Mouse (Mus musculus) midbrain, embryonic 11.5 days (tissue): Measurements from ENCODE around the gene Plpp3. TPM values are rescaled to one million over a fixed set of nuclear protein-coding genes. Genes with fewer than 3 reads are reported as not detected.

ENCODE experiments used
- ATAC-seq: fragments of 200-750 bp; cut with Nextera tagmentation; 2 replicates; pipeline ENCODE4 v1.8.0; 2017; ENCODE audit warnings: moderate TSS enrichment, moderate library complexity; ENCODE audit not compliant: low FRiP score
- DNase-seq: peaks from one replicate; pipeline ENCODE4 v3.0.0; 2015; ENCODE audit warnings: low spot score; ENCODE audit errors: missing footprints
- H3K27ac ChIP-seq: fragments of 300-500 bp; sonication (generic); 2 replicates; pipeline ENCODE4 v1.5.1; 2014; ENCODE audit warnings: low read depth, low read length
- H3K27me3 ChIP-seq: fragments of 300-500 bp; sonication (generic); 2 replicates; pipeline ENCODE4 v1.6.1; 2014; ENCODE audit warnings: mild to moderate bottlenecking, low read length, moderate library complexity, mixed read lengths; ENCODE audit not compliant: control insufficient read depth, insufficient read depth
- H3K36me3 ChIP-seq: fragments of 300-500 bp; sonication (generic); 2 replicates; pipeline ENCODE4 v1.6.1; 2014; ENCODE audit warnings: mild to moderate bottlenecking, low read length, moderate library complexity, mixed read lengths; ENCODE audit not compliant: control insufficient read depth, insufficient read depth
- H3K4me1 ChIP-seq: fragments of 300-500 bp; sonication (generic); 2 replicates; pipeline ENCODE4 v1.6.1; 2014; ENCODE audit warnings: low read length; ENCODE audit not compliant: control insufficient read depth, insufficient read depth
- H3K4me2 ChIP-seq: fragments of 300-500 bp; sonication (generic); 2 replicates; pipeline ENCODE4 v1.6.1; 2014; ENCODE audit warnings: mild to moderate bottlenecking, moderate library complexity
- H3K4me3 ChIP-seq: fragments of 300-500 bp; sonication (generic); 2 replicates; pipeline ENCODE4 v1.5.1; 2014; ENCODE audit warnings: low read depth, low read length
- H3K9ac ChIP-seq: fragments of 300-500 bp; sonication (generic); 2 replicates; pipeline ENCODE4 v1.6.1; 2014; ENCODE audit warnings: low read length
- H3K9me3 ChIP-seq: fragments of 300-500 bp; sonication (generic); 2 replicates; pipeline ENCODE4 v1.6.1; 2016; ENCODE audit warnings: low read length; ENCODE audit not compliant: control insufficient read depth
- WGBS: fragments of 180-500 bp; shearing (Covaris S2); extraction: QIAGEN DNeasy Blood & Tissue Kit; methylation state at CpG from one replicate; pipeline ENCODE4 v1.1.7; 2014; 5-methylcytosine and 5-hydroxymethylcytosine counted together
- polyA plus RNA-seq: library from polyadenylated mRNA; unstranded; fragments of >200 nt; fragmentation: Nextera tagmentation; extraction: Ambion mirVana; gene quantifications from 2 replicates; pipeline ENCODE4 v1.2.1, GENCODE M21; 2014

Plpp3 gene
- polyA plus RNA-seq, 1 experiment from 2014 or later = 46.3 TPM

DNA sequence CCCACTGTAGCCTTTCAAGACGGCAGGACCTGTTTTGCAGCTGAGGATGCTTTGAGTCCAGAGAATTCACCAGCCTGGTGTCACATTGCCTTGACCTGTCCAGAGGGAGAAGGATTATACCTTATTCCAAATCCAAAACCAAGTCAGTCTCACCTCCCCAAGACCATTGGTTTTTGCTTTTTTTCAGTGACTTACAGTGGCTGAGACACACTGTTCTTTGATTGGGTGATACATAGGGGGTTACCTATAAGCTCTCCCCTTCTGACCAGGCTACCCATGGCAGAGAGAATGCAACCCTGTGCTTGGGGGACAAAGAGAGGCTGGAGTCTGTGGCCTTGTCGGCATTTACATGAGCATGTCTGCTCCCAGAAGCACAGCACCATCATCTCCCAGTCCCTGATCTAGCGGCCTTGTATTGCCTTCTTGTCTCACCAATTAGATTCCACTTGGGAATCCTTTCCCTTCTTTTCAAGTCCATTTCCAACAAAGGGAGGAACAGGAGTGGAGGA, 24.6 kb downstream of the Plpp3 start:
- peak overlapping the region; percentile 91 for H3K27ac ChIP-seq
- no peak overlapping the region for H3K4me3 ChIP-seq
- H3K4me1 ChIP-seq = peaks cover 34% of the 10 kb centered on the region
- H3K4me2 ChIP-seq = peak overlapping the region; percentile 27
- WGBS = 20% methylated on average over 3 of the region's 3 CpGs
- ATAC-seq (peak; percentile 49), DNase-seq (peak; percentile 90)
- no peaks in the 10 kb centered on the region for H3K27me3 ChIP-seq
- H3K36me3 ChIP-seq = no peaks in the 10 kb centered on the region
- H3K9ac ChIP-seq = peak overlapping the region; percentile 41
- H3K9me3 ChIP-seq = no peaks in the 10 kb centered on the region

DNA sequence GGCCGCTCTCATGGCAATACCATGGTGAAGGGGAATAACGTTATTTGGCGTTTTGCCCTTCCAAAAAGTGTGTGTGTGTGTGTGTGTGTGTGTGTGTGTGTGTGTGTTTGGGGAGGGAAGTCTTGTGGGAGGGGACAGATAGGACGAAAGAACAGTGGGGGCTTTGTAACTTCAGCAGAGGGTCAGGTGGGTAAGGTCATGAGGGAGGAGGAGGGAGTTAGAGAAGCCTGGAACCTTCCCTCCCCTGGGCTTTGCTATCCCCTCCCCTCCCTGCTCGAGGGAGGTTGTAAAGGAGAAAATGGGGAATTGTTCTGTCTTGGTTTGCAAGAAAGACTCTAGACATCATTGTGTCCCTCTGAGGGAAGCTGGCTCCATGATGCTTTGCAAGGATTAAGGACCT, 25.1 kb downstream of the Plpp3 start:
- H3K4me2 ChIP-seq = no peak overlapping the region
- no peak overlapping the region for H3K4me3 ChIP-seq
- H3K27ac ChIP-seq = peak overlapping the region; percentile 91
- no peaks in the 10 kb centered on the region for H3K9me3 ChIP-seq
- H3K36me3 ChIP-seq = no peaks in the 10 kb centered on the region
- no peak overlapping the region for H3K9ac ChIP-seq
- WGBS = 55% methylated on average over 4 of the region's 5 CpGs
- H3K4me1 ChIP-seq = peaks cover 34% of the 10 kb centered on the region
- ATAC-seq = peak; percentile 43; the same call in 1 of the 2 replicates
- peak; percentile 90 for DNase-seq
- H3K27me3 ChIP-seq = no peaks in the 10 kb centered on the region

DNA sequence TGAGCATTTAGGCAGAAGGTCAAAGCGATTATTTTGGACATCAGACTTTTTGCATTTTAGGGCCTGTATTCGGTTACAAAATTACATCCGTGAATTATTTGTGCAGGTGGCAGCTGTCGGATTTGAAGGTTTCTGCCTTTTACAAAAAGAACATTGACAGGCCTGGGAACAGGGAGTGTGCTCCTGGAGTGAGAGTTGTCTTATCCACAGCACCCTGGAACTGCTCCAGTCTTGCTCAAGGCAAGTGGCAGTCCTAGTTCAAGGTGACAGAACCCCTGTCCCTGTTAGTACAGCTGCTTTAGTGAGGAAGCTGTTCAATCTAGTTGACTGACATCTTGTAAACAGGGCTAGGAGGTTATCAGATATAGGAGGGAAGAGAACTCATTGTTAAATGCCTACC, 27.3 kb downstream of the Plpp3 start:
- H3K4me1 ChIP-seq = peaks cover 28% of the 10 kb centered on the region

DNA sequence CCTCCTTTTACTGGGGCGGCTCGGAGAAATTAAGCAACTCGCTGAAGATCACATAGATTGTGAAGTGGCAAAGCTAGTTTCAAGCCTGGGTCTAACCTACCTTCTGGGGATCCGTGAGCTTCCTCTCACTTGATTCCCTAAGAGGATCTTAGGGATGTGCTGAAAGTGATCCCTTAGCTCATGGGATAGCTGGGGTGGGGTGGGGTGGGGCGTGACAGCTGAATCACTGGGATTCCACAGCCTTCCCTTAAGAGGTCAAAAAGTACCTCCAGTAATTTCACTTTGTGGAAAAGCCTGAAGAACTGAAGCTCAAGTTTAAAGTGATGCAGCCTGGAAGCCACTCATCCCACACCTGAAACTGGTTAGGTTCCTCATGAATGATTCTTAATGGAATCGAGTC, 27.8 kb downstream of the Plpp3 start:
- H3K36me3 ChIP-seq = no peaks in the 10 kb centered on the region
- no peaks in the 10 kb centered on the region for H3K27me3 ChIP-seq
- H3K4me3 ChIP-seq = no peak overlapping the region
- no peak overlapping the region for H3K9ac ChIP-seq
- peaks cover 24% of the 10 kb centered on the region for H3K4me1 ChIP-seq
- WGBS = 94% methylated on average over 6 of the region's 6 CpGs
- H3K9me3 ChIP-seq = no peaks in the 10 kb centered on the region
- DNase-seq (no peak), ATAC-seq (no peak)
- no peak overlapping the region for H3K27ac ChIP-seq
- no peak overlapping the region for H3K4me2 ChIP-seq

More for the DNA sequence above, 27.3 kb downstream of the Plpp3 start:
- H3K4me2 ChIP-seq = no peak overlapping the region
- H3K27ac ChIP-seq = no peak overlapping the region
- no peak overlapping the region for H3K4me3 ChIP-seq
- no peak for ATAC-seq
- no peaks in the 10 kb centered on the region for H3K36me3 ChIP-seq
- WGBS = 85% methylated on average over 4 of the region's 4 CpGs
- no peak for DNase-seq
- no peak overlapping the region for H3K9ac ChIP-seq
- H3K27me3 ChIP-seq = no peaks in the 10 kb centered on the region
- H3K9me3 ChIP-seq = no peaks in the 10 kb centered on the region

DNA sequence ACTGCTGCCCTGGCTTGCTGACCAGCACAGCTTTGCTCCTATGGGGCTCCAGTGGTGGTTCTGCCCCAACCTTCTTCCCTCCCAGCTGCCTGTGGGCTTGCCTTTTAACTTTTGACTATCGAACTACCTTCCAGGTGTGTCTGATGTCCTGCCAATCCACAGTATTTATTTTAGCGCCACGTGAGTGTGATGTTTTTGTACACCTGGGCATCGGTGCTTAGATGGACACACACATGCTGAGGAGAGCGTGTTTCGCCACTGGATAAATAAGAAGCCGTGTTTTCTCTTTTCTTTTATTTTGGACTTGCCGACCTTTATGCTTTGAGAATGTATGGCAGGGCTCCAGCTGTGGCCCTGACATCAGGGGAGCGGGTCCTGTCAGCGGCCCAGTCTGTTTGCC, 29.5 kb downstream of the Plpp3 start:
- 87% methylated on average over 10 of the region's 10 CpGs for WGBS
- no peak overlapping the region for H3K4me3 ChIP-seq
- H3K9me3 ChIP-seq = no peaks in the 10 kb centered on the region
- H3K4me2 ChIP-seq = no peak overlapping the region
- H3K27ac ChIP-seq = no peak overlapping the region
- H3K9ac ChIP-seq = no peak overlapping the region
- no peak for ATAC-seq
- no peaks in the 10 kb centered on the region for H3K36me3 ChIP-seq
- no peaks in the 10 kb centered on the region for H3K27me3 ChIP-seq
- DNase-seq = no peak
- H3K4me1 ChIP-seq = peaks cover 8% of the 10 kb centered on the region

DNA sequence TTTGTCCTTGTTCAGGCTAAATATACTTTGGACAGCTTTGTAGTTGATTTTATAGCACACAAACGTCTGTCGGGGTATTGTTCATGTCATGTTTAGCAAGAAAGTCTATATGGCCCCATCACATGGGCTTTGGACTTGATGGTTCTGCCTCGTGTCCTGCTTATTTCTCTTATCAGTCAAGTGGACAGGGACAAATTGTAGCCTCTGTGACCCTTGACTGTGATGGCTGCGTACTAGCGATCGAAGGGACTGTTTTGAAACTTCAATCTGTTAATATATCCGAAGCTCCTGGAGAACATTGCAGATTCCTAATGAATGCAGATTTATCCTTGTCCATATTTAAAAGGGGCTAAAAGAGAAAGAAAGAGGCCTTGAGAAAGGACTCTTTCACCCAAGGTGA, 30.7 kb downstream of the Plpp3 start:
- H3K9ac ChIP-seq = no peak overlapping the region
- H3K4me3 ChIP-seq = no peak overlapping the region
- no peaks in the 10 kb centered on the region for H3K36me3 ChIP-seq
- peaks cover 4% of the 10 kb centered on the region; the same call in 1 of the 2 replicates for H3K4me1 ChIP-seq
- no peak overlapping the region for H3K4me2 ChIP-seq
- H3K27ac ChIP-seq = no peak overlapping the region
- WGBS = 92% methylated on average over 7 of the region's 7 CpGs
- H3K27me3 ChIP-seq = no peaks in the 10 kb centered on the region
- no peak for DNase-seq
- ATAC-seq = no peak
- no peaks in the 10 kb centered on the region for H3K9me3 ChIP-seq

DNA sequence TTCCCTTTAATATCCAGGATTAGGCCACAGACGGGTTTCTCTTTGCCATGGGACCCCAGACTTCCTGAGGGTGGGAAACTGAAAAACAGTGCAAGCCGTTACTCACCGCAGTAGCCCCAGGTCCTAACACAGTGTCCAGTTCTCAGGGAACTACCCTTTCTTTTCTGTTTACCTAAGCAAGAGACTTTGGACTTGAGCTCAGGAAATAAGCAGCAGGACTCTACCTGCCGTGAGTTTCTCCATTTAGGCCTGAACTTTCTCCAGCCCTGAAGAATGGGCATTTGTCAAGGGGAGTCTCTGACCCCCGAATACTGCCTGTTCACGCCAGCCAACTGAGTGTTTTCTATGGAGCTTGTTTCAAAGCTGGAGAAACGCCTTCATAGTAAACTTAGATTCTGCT, 31.7 kb downstream of the Plpp3 start:
- whole genome bisulfite sequencing = 88% methylated on average over 7 of the region's 7 CpGs
- no peak overlapping the region for H3K27ac ChIP-seq
- no peak for ATAC-seq

DNA sequence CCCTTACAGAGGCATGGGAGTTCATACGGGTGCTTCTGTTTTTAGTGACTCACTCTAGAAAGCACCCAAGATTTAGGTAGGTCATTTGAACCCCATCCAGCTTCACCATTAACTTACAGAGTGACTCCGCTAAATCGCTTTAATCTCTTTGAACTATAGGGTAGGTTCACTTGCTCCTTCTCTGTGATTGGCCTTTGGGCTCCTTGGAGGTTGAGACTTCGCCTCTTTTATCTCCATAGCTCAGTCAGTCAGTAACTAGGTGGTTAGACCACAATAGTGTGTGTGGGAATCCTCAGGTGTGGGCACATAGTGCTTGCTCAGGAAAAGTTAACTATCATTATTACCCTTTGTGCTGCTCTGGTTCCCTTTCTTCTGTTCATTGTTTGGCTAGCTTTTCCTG, 33.7 kb downstream of the Plpp3 start:
- WGBS = 75% methylated on average over 4 of the region's 4 CpGs
- DNase-seq (no peak), ATAC-seq (no peak)
- H3K9ac ChIP-seq = no peak overlapping the region
- peaks cover 4% of the 10 kb centered on the region; the same call in 1 of the 2 replicates for H3K4me1 ChIP-seq
- no peaks in the 10 kb centered on the region for H3K9me3 ChIP-seq
- no peak overlapping the region for H3K4me2 ChIP-seq
- H3K4me3 ChIP-seq = no peak overlapping the region
- no peaks in the 10 kb centered on the region for H3K27me3 ChIP-seq
- peaks cover 8% of the 10 kb centered on the region; the same call in 1 of the 2 replicates for H3K36me3 ChIP-seq
- H3K27ac ChIP-seq = no peak overlapping the region

More for the DNA sequence above, 31.7 kb downstream of the Plpp3 start:
- no peaks in the 10 kb centered on the region for H3K36me3 ChIP-seq
- H3K9me3 ChIP-seq = no peaks in the 10 kb centered on the region
- DNase-seq = no peak
- no peak overlapping the region for H3K4me2 ChIP-seq
- no peak overlapping the region for H3K4me3 ChIP-seq
- no peaks in the 10 kb centered on the region for H3K27me3 ChIP-seq
- peaks cover 4% of the 10 kb centered on the region; the same call in 1 of the 2 replicates for H3K4me1 ChIP-seq
- H3K9ac ChIP-seq = no peak overlapping the region

DNA sequence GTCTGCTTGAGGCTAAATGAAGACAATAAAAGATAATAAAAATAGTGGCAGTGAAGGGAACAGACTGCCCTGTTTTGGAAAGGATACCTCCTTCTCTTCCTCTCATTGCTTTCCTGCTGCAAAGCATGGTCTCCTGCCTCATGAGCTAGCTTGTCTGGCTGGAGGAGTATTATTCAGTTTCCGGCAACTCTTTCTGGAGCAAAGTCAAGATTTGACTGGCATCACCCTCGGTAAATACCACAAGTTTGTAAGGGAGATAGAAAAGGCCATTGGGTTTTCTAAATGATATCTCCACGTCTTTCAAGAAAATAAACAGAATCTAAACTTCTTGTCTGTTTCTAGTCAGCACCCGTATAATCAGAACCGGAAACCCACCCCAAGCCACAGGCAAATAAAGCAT, 34.4 kb downstream of the Plpp3 start:
- no peak overlapping the region for H3K4me3 ChIP-seq
- no peak overlapping the region for H3K9ac ChIP-seq
- no peak overlapping the region for H3K27ac ChIP-seq
- peaks cover 8% of the 10 kb centered on the region; the same call in 1 of the 2 replicates for H3K36me3 ChIP-seq
- no peak overlapping the region for H3K4me2 ChIP-seq
- H3K4me1 ChIP-seq = peaks cover 4% of the 10 kb centered on the region; the same call in 1 of the 2 replicates
- no peak for DNase-seq
- H3K9me3 ChIP-seq = no peaks in the 10 kb centered on the region
- 79% methylated on average over 5 of the region's 5 CpGs for WGBS
- no peaks in the 10 kb centered on the region for H3K27me3 ChIP-seq
- no peak for ATAC-seq
